Mouse (Mus musculus): Measurements from ENCODE around the gene Cox6b2.

- TF ChIP-seq POLR2A (IDR thresholded peaks at IDR 0.05; ENCODE audit: control insufficient read depth, extremely low read depth, insufficient read depth, low read length, poor library complexity) (no peak), CTCF (IDR thresholded peaks at IDR 0.05; ENCODE audit: borderline replicate concordance, control insufficient read depth, extremely low read depth, insufficient read depth, low read length, poor library complexity) (no peak)
Measured at GRCm38 (mm10) chr7:4744886-4745285, 8.0 kb downstream of the Cox6b2 start.
